Mouse (Mus musculus) urinary bladder, adult 2 months (tissue): ENCODE results near the gene Ppp4r2. TPM values are rescaled to one million over a fixed set of nuclear protein-coding genes. Genes with fewer than 3 reads are reported as not detected.

Source experiments
- DNase-seq: peaks from one replicate; pipeline ENCODE4 v3.0.0; 2022; ENCODE audit warnings: low spot score
- polyA plus RNA-seq: library from polyadenylated mRNA; depleted of rRNA; stranded (reverse); fragments of >200 nt; gene quantifications from 2 replicates; pipeline ENCODE4 v1.2.3, GENCODE M21; 2012; rRNA removed

The Ppp4r2 gene
- polyA plus RNA-seq, 1 experiment, result 36.9 TPM

GRCm38 (mm10) chr6:100883233-100883632 lies 49.8 kb downstream of the Ppp4r2 start:
- no peak for DNase-seq

GRCm38 (mm10) chr6:100884594-100885225 lies 51.3 kb downstream of the Ppp4r2 start:
- no peak for DNase-seq

GRCm38 (mm10) chr6:100885376-100885775 lies 52.0 kb downstream of the Ppp4r2 start:
- no peak for DNase-seq

GRCm38 (mm10) chr6:100887012-100887411 lies 53.6 kb downstream of the Ppp4r2 start:
- DNase-seq, result no peak

GRCm38 (mm10) chr6:100889340-100889739 lies 55.9 kb downstream of the Ppp4r2 start:
- no peak for DNase-seq

- DNase-seq, result no peak
These were observed 59.1 kb downstream of the Ppp4r2 start for GRCm38 (mm10) chr6:100892489-100892888.

GRCm38 (mm10) chr6:100893073-100893472 lies 59.7 kb downstream of the Ppp4r2 start:
- no peak for DNase-seq

GRCm38 (mm10) chr6:100895183-100895582 lies 61.8 kb downstream of the Ppp4r2 start:
- no peak for DNase-seq

- no peak for DNase-seq
These were observed 63.5 kb downstream of the Ppp4r2 start for GRCm38 (mm10) chr6:100896883-100897282.

GRCm38 (mm10) chr6:100904463-100904862 lies 71.0 kb downstream of the Ppp4r2 start:
- DNase-seq, result no peak

GRCm38 (mm10) chr6:100910136-100910675 lies 76.8 kb downstream of the Ppp4r2 start:
- no peak for DNase-seq

Other genes with a start within 250 kb of the Ppp4r2 start
- gene Shq1, start 162.5 kb upstream of the Ppp4r2 start, polyA plus RNA-seq, result 5.5 and 6.9 TPM in 2 replicates
- gene Gxylt2, start 128.9 kb upstream of the Ppp4r2 start, polyA plus RNA-seq, result 8.5 and 9.1 TPM in 2 replicates